Mouse (Mus musculus) mature B cell (primary cell): ENCODE measurements around the gene Gm853.

Experiments used
- in situ Hi-C: fragments of 300-500 bp; cut with MboI; formaldehyde crosslinking; loops from 2 replicates; pipeline ENCODE4 v1.14.3; 2019

The Gm853 gene

DNA sequence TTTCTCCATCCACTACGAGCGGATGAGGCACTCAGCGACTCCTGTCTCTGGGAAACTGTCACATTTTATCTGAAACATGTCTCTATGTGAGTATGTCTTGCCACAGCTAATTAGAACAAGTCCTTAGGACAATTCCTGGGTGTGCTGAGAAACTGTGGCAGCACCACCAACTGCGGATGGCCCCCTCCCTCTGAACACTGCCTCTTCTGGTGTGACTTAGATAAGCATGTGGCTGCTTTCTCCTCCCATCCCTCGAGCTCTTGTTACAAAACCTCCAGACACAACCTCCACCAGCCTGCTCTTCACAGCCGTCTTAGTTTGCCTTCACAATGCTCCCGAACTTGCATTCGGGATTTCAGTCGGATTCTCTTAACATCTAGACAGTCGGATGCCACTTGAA is 8.3 kb downstream of the Gm853 start:
- in situ Hi-C loops = no loop called here

DNA sequence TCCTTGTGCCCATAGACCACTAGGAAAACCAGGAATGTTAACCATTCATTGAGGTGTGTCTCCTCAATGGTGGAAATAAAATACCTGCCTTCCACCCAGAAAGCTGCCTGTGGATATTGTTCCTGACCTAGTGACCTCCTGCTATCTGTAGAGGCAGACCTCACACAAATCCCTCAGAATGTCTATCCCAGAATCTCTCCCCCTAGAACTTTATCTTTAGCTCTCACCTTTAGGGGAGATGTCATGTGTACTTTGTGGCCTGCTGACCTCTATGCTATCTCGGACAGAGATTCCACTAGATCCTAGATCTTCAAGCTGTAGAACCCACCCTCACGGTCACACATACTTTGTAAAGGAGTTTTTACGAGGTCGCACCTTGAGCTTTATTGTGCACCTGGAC is 9.0 kb downstream of the Gm853 start:
- in situ Hi-C loops = no loop called here

DNA sequence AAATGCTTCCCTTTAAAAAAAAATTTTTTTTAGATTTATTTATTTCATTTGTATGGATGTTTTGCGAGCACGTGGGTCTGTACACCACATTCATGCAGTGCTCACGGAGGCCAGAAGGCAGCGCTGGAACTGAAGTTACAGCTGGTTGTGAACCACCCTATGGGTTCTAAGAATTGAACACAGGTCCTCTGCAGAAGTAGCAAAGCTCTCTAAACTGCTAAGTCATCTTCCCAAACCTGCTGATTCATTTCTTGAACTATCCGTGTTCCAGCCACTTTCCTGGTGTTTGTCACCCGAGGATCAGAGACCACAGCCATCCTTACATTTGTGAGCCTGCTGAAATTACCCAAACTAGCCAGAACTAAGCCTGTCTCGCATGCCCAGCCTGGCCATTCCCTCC is 9.8 kb downstream of the Gm853 start:
- in situ Hi-C loops = no loop called here

DNA sequence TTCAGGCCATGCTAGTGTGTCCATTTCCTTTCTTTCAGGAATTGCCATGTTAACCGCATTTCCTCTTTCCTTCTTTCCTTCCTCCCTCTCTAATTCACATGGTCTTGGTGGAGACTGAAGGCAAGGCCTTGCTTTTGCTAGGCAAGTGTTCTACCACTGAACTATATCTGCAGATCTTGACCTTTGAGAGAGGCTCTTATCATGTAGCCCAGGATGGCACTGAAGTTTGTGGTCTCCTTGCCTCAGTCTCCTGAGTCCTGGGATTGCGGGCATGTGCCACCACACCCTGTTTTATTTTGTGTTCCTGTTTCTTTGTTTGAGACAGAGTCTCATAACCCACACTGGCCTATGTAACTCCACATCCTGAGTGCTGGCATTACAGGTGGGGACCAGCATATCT is 10.3 kb downstream of the Gm853 start:
- in situ Hi-C loops = no loop called here

DNA sequence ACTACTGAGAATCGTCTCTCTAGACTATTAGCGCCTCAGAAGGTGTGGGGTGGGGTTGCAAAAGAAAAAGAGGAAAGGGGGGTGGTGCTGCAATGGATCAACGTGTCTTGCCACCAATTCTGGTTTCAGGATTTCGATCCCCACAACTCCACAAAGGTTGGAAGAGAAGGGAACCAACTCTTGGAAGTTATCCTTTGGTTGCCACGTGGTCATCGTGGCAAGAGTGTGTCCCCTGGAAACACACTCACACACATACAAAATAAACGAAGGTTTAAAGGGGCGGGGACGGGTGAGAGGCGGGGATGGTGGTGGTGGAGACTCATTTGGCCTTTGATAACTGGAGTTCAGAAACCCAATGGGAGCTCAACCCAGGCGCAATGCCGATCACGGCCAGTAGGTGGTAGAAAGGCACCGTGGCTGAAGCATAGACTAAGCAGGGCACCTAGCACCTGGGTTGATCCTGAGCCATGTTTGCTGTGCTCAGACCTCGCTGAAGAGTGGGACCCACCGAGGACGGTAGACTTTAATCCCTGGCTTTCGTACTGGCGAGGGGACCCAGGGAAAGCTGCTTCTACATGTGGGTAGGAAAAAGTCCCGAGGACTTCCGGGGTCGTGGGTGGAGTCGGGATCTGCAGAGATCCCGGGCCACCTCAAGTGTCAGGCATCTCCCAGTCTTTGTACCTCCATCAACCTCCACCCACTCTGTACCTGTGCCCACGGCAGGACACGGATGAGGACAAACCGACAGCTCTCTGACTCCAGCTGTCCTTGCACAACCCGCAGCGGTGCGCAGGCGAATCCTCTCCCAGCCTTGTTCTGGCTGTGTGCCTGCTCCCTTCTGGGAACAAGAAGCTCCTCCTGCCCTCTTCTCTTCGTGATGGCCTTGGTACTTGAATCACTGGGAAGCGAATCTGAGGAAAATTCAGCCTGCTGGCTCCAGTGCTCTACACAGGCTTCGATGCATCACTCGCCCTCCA is 23.2 kb downstream of the Gm853 start:
- in situ Hi-C loops = no loop called here

DNA sequence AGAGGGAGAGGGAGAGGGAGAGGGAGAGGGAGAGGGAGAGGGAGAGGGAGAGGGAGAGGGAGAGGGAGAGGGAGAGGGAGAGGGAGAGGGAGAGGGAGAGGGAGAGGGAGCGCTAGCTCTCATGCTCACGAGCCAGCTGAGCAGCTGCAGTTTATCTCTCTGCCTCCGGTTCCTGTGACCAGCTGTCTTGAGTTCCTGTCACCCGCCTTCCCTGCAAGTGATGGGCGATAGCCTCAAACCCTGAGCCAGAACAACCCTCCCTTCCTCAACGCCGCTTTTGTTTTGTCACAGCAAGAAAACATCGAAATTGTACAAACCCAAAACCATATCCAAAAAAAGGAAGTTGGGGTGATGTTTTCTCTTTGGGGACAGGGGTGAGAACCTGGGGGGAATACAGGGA is 25.7 kb downstream of the Gm853 start:
- in situ Hi-C loops = no loop called here

DNA sequence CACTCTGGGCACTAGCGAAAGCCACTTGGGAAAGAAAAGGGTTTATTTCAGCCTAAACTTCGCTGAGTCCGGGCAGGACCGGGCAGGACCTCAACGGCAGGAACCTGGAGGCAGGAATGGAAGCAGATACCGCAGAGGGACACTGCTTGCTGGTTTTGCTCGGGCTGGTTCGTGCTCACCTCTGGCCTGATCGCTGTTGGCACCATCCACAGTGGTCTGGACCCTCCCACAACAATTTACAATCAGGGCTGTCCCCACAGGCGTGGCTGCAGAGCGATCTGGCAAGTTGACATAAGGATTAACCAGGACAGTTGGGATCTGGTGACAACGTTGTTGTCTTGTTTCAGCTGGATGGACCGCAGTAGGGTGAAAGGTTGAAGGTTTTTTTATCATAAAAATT is 26.3 kb downstream of the Gm853 start:
- in situ Hi-C loops = no loop called here

DNA sequence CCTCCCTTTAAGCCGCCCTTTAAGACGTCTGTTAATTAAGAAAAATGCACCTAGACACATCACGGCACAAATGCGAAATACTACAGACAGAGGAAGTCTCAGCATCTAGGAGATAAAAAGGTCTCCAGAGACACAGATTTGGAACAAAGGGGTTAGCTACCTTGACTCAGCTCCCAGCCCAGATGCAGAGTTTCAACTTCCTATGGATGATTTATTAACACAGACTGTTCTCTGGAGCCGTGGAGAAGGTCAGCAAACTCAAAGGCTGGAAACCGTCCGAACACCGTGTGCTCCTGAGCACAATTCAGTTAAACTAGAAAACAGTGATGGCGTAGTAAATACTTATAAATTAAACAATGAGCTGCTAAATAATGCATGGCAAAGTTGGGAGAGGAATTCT is 29.9 kb downstream of the Gm853 start:
- in situ Hi-C loops = no loop called here

DNA sequence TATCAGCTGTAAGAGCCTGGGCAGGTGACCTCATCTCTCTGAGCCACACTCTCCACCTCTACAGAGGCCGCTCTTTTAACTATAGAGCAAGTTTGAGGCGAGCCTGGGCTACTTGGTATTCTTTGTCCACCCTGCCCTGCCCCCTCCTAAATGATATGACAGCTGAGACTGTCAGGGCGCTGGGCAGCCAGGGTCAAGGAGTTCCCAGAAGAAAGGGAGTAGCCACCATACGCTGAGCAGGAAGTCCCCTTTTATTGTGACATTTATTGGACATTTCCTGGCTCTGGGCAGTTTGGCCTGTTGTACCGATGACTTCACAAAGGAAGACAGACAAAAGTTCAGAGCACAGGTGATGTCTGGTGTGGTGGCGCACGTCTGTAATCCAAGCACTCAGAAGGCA is 32.6 kb downstream of the Gm853 start:
- in situ Hi-C loops = no loop called here

DNA sequence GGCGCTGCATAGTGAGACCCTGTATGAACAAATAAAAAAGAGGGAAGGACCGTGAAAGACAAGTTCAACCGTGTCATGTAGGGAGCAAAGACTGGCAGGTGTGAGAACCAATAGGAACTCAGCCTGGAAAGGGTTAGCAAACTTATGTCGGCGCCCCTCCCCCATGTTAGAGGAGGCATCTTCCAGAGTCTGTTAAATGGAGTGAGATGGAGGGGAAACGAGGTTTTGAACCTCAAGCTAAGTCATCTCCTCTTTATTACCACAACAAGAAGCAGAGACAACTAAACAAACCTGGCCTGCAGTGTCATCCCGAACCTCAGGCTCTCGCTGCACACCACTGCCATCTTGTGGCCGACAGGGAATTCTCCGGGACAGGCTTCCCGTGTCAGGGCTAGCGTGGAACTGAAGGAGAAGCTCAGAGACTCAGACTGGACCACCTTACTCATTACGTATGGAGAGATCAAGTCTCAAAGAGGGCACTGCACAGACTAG is 33.3 kb downstream of the Gm853 start:
- in situ Hi-C loops = no loop called here

DNA sequence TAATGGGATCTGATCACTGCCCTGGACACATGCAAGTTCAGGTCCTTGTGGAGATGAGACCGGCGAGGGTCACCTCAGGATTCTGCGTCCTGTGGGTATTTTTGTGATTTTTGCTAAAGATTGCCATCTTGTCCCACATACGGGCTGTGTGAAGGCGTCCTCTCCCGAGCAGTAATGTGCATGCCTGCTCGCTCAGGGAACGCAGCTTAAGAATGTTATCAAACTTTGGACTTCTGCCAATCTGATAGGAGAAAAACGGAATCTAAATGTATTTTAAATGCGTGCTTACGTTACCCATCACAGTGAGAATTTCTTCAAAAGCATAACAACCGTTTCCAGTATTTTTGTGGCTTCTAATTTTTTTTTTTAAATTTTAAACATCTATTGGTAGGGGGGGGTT is 35.3 kb downstream of the Gm853 start:
- in situ Hi-C loops = no loop called here

DNA sequence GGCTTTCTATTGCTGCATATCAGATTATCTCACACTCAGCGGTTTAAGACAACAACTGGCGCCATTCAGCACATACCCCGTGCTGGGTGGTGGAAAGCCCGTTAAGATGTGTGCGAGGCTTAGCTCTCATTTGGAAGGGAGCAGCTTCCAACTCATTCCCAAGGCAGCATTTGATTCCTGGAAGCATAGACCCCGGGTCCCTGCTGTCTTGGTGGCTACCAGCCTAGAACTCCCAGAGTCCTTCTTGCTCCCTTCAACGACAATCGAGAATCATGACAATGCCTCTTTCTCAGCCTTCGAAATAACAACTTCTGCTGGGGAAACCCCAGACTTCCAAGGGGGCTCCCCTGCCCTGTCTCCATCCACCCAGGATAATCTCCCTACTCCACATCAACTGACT is 35.8 kb downstream of the Gm853 start:
- in situ Hi-C loops = no loop called here

DNA sequence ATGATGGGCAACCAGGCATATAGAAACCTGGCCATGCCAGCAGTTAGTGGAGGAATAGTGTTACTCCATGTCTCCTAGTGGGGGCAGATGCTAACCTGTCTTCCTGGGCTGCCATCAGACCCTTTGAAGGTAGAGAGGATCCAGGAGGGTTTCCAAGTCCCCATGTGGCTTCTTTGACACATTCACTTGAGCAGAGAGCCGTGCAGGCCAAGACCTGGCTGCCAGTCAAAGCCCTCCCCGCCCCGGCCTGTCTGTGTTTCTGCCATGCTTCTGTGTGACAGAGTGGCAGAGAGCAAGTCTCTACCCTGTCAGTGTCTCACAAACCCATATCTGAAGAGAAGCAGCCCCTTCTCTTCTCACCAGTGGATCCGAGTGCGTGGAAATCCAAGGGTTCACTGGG is 38.3 kb downstream of the Gm853 start:
- in situ Hi-C loops = no loop called here

DNA sequence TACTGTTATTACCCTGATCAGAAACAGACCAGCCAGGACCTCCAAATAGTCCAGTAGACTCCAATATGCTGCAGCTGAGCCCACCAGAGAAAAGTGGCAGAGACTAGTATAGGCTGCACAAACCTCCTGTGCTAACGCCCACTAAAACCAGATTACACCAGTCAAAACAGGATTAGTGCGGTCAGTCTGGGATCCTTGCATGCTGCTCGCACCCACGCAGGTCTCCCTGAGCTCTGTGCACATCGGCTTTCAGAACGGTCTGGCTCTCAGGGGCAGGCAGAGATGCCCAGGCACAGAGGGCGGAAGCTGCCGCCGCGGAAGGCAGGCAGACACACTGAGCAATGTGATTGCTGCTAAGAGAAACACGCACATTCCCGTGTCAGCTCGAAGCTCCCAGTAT is 39.2 kb downstream of the Gm853 start:
- in situ Hi-C loops = no loop called here

DNA sequence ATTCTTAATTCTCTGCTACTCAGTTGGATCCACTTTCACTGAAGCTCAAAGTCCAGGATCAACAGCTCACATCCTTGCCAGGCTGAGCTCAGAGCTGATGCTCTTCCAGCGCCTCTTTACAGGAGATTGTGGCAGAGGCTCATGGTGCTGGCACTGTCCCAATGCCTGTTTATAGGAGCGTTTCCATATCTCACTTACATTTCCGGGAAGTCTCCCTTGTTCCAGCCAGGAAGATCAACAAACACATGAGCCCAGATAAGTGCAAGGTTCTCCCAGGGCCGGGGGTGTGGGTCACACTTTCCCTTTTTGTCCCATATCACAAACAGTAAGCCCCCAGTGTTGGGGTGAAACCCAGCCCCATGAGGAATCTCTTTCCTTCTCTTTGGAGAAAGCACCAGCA is 40.3 kb downstream of the Gm853 start:
- in situ Hi-C loops = no loop called here

DNA sequence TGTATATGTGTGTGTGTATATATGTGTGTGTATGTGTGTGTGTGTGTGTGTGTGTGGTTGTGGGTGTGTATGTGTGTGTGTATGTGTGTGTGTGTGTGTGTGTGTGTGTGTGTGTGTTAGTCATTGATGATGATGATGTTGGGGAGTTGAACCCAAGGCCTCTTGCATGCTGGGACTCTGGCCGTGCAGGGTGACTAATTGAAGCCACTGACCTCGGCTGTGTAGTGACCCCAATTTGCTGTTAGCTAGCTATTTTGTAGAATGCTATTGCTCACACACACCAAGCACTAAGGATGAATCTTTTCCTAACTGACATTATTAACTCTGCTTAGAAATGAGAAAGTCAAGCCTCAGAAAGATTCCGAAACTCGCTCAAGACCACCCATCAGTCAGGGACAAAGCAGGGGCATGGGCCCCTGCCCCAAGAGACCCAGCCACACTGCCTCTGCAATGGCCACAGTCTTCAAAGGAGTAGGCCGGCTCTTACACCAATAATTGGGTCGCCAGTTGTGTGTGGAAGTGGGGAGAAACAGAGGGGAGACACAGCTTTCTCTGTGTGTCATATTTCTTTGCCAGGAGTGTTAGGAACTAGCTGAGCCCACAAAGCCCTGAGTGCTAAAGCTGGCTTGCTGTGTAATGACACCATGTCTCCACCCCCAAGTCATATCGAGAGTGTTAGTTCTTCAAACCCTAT is 41.1 kb downstream of the Gm853 start:
- in situ Hi-C loops = no loop called here

DNA sequence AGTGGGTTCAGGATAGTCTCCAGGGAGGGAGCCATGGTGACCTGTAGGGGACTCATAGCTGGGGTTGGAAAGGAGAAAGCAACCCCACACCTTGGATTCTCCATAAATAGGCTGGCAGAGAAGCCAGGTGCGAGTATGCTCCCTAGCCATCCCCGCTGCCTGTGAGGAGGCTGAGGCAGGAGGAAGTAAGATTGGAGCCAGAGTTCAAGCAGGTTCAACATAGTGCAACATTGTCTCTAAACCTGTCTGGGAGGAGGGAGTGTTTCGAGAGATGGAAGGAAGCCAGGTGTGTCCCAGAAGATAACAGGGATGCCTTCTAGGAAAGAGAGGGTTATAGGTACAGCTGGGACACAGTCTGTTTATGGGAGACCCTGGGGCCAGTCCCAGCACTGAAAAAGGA is 42.3 kb downstream of the Gm853 start:
- in situ Hi-C loops = no loop called here

DNA sequence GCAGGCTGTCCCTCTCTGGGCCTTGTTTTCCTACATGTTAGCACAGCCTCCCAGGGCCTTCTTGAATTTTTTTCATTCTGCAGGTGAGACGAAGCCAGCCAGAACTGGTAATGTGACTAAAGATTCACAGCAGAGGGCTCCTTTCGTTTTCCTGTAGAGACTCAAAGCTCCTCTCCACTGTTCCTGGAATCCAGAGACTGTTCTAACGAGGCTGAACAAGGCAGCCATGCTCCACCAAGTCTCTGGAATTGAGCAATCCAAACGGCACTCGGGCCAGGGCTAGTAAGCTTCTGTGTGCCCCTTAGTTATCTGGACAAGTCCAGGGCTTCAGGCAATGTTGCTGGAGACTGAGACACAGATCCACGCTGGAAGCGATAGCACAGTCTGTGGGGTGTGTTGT is 44.7 kb downstream of the Gm853 start:
- in situ Hi-C loops = no loop called here

DNA sequence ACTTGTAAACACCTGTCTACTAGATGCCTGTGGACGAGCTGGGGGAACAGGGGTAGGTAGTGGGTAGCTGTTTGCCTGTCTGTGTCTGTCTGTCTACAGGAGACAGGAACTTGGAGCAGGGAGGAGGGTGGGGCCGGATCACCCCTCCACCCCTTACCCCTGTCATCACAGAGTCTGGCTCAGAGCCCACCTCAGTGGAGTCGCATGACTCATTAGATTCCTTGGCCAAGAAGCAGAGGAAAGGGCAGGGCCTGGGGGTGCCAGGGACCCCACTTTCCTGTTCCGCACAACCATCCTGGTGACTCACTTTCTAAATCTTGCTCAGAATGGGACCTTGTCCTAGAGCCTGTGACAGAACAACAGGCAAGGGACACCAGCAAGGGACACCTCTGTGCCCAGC is 45.1 kb downstream of the Gm853 start:
- in situ Hi-C loops = no loop called here

DNA sequence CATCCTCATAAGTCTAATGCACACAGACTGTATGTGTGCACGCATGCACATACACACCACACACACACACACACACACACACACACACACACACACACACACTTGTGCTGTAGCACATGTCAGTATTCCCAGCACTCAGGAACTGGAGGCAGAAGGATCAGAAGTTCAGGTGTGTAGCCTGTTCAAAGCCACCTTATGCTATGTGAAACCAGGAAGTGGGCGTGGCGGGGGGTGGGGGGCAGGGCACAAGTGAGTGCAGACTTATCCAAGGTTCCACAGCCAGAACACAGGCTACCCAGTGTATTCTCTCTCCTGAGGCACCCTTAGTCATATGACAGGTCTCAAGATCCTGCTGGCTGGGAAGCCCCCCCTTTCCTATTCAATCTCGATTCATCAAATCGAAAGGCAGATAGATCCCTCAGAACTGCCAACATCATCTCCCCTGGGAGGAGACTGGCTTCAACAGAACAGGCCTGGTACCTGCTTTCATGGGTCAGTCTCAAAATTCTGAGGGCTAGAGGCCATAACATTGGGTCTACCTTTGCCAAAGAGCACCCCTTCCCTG is 46.0 kb downstream of the Gm853 start:
- in situ Hi-C loops = no loop called here

DNA sequence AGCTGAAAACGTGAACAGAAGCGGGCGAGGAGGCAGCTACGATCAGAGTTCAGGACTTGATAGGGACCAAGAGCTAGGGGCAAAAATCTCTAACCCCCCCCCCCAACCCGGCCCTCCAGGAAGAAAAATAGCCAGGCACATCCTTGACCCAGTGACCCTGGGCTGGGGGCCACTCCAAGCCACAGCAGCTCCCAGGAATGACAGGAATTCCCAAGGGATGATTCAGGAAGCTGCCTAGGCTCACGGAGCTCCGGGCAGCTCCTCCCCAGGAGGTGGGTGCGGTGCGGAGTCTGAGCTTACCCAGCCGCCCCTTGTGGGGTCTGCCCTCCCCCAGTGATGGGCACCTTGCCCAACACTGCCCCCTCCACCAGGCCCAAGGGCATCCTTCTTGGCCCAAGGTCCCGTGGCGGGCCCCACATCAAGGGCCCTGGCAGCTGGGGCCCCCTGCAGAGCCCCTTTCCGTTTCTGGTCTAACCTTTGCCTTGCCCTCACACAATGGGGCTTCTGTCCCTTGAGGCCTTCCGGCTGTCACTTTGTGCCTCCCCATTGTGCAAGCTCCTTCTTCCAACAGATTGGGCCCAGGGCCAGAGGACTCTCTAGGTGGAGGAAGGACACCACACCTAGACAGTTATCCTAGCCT is 47.0 kb downstream of the Gm853 start, which contains the start of gene Tinagl1:
Gene Tinagl1 (minus strand): TSS at position 51 of the 640 bp plus-strand sequence.
- in situ Hi-C loops = no loop called here

DNA sequence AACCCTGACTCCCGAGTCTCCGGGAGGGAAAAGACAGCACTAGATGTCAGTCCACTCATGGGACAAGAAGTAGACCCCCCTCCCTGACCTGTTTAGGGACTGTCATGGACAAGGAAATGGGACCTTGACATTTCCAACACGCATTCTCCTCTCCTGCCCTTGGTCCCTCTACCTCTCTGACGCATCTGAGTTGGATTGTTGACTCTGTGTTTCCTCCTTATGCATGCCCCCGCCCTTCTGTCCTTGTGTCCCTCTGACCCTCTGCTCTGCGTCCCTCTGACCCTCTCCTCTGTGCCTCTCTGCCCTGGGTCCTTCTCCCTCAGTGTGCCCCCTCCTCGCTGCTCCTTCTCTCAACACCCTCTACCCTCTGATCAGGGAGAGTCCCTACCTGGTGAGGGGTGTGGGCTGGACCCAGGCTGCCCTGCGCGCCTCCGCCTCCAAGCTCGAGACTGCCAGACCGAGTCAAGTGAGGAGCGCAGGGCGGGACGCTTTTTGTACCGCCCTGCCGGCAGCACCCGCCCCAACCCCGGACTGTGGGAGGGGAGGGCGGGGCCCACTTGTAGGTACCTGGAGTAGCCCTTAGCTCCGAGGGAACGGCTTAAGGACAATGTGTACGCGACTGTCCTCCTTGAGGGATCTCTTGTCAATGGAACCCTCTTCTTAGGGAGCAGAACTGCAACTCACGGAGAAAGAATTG is 47.7 kb downstream of the Gm853 start:
- in situ Hi-C loops = no loop called here
